In the genomic region with DNA sequence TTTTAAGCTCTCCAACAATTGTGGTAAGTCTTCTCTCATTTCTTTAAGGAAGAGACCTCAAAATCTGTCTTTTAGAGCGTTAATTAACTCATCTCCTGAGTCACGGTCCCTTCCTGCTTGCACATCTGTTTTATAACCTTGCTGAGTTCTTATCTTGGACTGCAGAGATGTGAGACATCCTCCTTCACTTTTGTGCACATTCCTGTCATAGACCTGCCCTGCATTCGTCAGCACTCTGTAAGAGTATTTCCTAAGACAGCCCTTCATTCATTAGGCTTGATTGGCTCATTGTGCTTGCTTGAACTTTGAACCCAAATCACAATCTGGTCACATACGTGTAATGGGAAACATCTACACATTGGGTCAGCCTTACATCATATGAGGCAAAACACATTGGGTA, we compare ENCODE assay signal across 24 mouse cellular contexts.
"Had no signal": no experiment of that assay in that cellular context is flagged by ENCODE, and none has a peak within 500 bp of the region (broad histone marks: within the 10 kb centered on the region; RNA-seq: fewer than 3 reads in every experiment).

No protein-coding gene starts in this region.

- H3K4me1 ChIP-seq: embryonic facial prominence, embryonic 10.5 days; embryonic facial prominence, embryonic 12.5 days; embryonic facial prominence, embryonic 13.5 days; embryonic facial prominence, embryonic 15.5 days; forebrain, embryonic 10.5 days; heart, embryonic 10.5 days had no signal

- DNase-seq: cerebellum, adult 8-10 months; cerebellum, adult 9-10 months; cerebellum, adult 9-11 months; cerebellum, postnatal 10 days; cerebellum, postnatal 14 days; cerebellum, postnatal 25 days; cerebellum, postnatal 36 days; embryo, embryonic 11 days; gastrocnemius, adult 2 months; gastrocnemius, postnatal 10 days; gastrocnemius, postnatal 14 days; gastrocnemius, postnatal 25 days; gastrocnemius, postnatal 36 days; heart, adult 2 months had no signal

- H3K27ac ChIP-seq: embryonic facial prominence, embryonic 10.5 days; embryonic facial prominence, embryonic 12.5 days; embryonic facial prominence, embryonic 13.5 days; embryonic facial prominence, embryonic 15.5 days; forebrain, embryonic 10.5 days; forebrain, embryonic 12.5 days; forebrain, embryonic 13.5 days; forebrain, embryonic 15.5 days; gastrocnemius, adult 2 months; heart, adult 2 months; heart, embryonic 10.5 days had no signal

- H3K4me3 ChIP-seq: embryonic facial prominence, embryonic 10.5 days; embryonic facial prominence, embryonic 12.5 days; embryonic facial prominence, embryonic 13.5 days; embryonic facial prominence, embryonic 15.5 days; erythroblast, embryonic 14.5 days; forebrain, embryonic 10.5 days; forebrain, embryonic 12.5 days; forebrain, embryonic 13.5 days; forebrain, embryonic 15.5 days; gastrocnemius, adult 2 months; heart, adult 2 months; heart, embryonic 10.5 days had no signal

- H3K27me3 ChIP-seq: embryonic facial prominence, embryonic 12.5 days; embryonic facial prominence, embryonic 13.5 days; embryonic facial prominence, embryonic 15.5 days; forebrain, embryonic 12.5 days; forebrain, embryonic 13.5 days; forebrain, embryonic 15.5 days had no signal

- H3K36me3 ChIP-seq: embryonic facial prominence, embryonic 10.5 days; embryonic facial prominence, embryonic 12.5 days; embryonic facial prominence, embryonic 13.5 days; embryonic facial prominence, embryonic 15.5 days; forebrain, embryonic 10.5 days; forebrain, embryonic 12.5 days; forebrain, embryonic 15.5 days; heart, embryonic 10.5 days had no signal
